Mouse (Mus musculus) E14TG2a.4 (cell line): ENCODE measurements around the gene Clcn6.

Experiments used
- H3K27me3 ChIP-seq: 2 replicates; pipeline ENCODE4 v1.6.1; 2014; ENCODE audit warnings: low read length, control low read depth; ENCODE audit not compliant: insufficient read depth
- H3K36me3 ChIP-seq: 2 replicates; pipeline ENCODE4 v1.6.1; 2014; ENCODE audit warnings: low read length, control low read depth; ENCODE audit not compliant: insufficient read depth
- H3K4me1 ChIP-seq: replicated peaks from 2 replicates; pipeline ENCODE4 v1.6.1; 2014; ENCODE audit warnings: low read depth, low read length, control low read depth
- H3K4me3 ChIP-seq: replicated peaks from 2 replicates; pipeline ENCODE4 v1.5.1; 2014; ENCODE audit warnings: mild to moderate bottlenecking, low read length
- H3K9me3 ChIP-seq: 2 replicates; pipeline ENCODE4 v1.6.1; 2014; ENCODE audit warnings: low read length, control low read depth
- CTCF ChIP-seq: conservative IDR thresholded peaks from 2 replicates; pipeline ENCODE4 v1.5.1; 2014; ENCODE audit warnings: low read length
- NANOG ChIP-seq: IDR thresholded peaks from 2 replicates; pipeline ENCODE4 v1.6.1; 2014; ENCODE audit warnings: borderline replicate concordance, low read length, mixed read lengths
- POU5F1 ChIP-seq: IDR thresholded peaks from 2 replicates; pipeline ENCODE4 v1.6.1; 2014; ENCODE audit warnings: low read length, borderline replicate concordance

The Clcn6 gene

DNA sequence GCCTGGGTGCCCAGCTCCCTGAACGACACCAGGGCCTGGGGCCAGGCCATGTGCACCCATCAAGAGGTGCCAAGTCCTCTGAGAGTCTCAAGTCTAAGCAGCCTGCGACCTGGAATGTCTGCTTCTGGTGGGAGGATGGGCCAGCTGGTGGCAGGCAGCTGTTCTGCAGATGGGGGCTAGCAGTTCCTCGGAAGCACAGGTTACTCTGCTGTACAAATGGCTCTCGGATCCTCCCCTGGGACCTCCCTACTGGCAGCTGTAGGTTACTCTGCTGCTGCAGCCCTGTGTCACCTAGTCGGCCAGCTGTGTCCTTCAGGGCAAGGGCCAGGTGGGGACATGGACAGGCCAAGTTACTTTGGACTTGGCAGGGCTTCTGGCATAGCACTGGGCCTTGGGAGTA is 32.9 kb upstream of the Clcn6 start:
- TF ChIP-seq POU5F1 (no peak), CTCF (no peak), NANOG (no peak)
- Histone ChIP-seq H3K4me3 (no peak overlapping the region), H3K36me3 (no peaks in the 10 kb centered on the region), H3K27me3 (peaks cover 37% of the 10 kb centered on the region), H3K4me1 (peaks cover 47% of the 10 kb centered on the region), H3K9me3 (no peaks in the 10 kb centered on the region)

DNA sequence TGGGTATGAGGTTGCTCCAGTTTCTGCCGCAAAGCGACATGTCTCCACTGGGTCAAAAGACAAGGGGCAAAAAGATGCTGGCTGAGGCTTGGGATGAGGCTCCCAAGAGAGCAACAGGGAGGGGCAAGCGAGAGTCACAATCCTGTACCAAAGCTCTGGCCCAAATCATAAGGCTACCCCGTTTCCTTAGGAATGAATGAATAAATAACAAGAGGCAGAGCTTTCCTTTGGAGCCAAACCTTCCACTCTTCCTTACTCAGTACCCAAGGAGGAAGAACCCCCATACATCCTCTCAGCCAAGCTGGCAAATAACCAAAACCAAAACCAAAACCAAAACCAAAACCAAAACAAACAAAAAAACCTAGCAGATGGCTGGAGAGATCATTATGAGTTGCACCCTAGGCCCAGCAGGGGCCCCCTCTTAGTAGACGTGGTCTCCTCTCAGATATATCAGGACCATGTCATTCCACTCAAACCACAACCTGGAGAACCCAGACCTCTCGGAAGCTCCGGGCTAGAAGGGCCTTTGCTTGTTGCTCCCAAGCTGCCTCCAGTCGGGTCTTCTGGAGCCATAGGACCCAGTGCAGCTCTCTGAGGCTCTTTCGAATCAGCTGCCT is 31.1 kb upstream of the Clcn6 start:
- no peaks in the 10 kb centered on the region for H3K36me3 ChIP-seq
- peaks cover 37% of the 10 kb centered on the region for H3K27me3 ChIP-seq
- no peaks in the 10 kb centered on the region for H3K9me3 ChIP-seq
- H3K4me1 ChIP-seq, result peaks cover 47% of the 10 kb centered on the region
- TF ChIP-seq CTCF (no peak), NANOG (no peak), POU5F1 (no peak)
- no peak overlapping the region for H3K4me3 ChIP-seq

DNA sequence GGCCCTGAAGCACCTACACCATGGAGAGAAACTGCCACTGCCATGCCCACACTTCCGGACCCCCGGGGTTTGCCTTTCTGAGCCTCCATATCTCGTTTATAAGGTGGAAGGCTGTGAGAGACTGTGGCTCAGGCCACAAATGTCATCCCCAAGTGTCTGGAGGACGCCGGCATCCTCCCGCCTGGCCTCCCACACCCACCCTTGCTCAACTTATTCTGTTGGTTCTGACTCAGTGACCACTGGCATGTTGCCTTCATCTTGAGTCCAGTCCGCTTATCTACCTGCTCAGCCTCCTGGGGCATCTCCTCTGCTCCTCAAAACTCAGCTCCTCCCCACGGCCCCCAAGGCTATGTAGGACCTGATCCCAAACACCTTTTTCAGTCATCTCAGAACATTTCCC is 28.7 kb upstream of the Clcn6 start:
- H3K4me3 ChIP-seq, result no peak overlapping the region
- peaks cover 47% of the 10 kb centered on the region for H3K4me1 ChIP-seq
- TF ChIP-seq NANOG (no peak), CTCF (no peak), POU5F1 (no peak)
- peaks cover 37% of the 10 kb centered on the region for H3K27me3 ChIP-seq
- no peaks in the 10 kb centered on the region for H3K36me3 ChIP-seq
- no peaks in the 10 kb centered on the region for H3K9me3 ChIP-seq

DNA sequence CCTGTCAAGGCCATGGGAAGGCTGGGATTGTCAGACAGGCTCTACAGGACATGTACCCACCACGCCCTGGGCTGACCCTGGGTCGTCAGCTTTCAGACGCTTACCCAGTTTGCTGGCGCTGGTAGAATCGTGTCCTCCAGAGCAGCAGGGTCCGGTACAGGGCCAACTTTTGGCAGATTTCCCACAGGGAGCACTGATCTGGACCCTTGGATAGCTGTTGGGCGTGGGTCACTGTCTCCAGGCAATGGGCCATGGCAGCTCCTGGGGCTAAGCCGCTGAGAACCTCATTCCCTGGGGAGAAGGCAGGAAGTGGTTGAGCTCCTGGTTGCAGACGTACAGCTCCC is 27.8 kb upstream of the Clcn6 start:
- TF ChIP-seq CTCF (no peak), POU5F1 (no peak), NANOG (no peak)
- peaks cover 33% of the 10 kb centered on the region for H3K27me3 ChIP-seq
- H3K4me1 ChIP-seq, result peaks cover 47% of the 10 kb centered on the region
- no peaks in the 10 kb centered on the region for H3K36me3 ChIP-seq
- H3K9me3 ChIP-seq, result no peaks in the 10 kb centered on the region
- H3K4me3 ChIP-seq, result 0 out of 2 replicates have a peak overlapping the region, but pooled peaks have one; percentile 13

DNA sequence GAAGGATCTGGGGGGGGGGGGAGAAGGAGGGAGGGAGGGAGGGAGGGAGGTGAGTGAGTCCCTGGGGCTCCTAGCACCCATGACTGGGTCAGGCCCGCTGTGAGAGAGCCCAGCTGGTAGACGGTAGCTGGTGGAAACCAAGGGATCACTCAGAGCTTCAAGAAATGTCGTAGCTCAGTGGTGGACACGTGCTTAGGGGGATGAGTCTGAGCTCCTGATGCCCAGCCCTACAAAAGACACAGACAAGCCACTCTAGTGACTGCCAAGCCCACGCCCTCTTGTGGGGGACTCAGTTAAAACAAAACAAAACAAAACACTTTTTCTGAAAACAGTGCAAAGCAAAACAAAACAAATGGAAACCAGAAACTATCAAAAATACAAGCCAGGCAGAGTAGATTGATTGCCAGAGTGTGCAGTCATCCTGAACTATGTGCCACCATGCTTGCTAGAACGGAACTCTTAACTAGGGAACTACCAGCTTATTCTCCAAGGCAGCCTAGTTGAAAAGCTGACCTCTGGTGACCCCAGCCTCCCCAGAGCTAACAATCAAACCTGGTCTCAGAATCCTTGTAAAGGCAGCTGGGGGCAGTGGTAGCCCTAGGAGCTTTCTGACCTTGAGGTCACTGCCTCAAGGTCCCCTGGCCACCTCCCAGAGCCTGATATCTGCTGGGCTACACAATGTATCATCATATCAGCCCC is 27.2 kb upstream of the Clcn6 start:
- 0 out of 2 replicates have a peak overlapping the region, but pooled peaks have one; percentile 13 for H3K4me3 ChIP-seq
- H3K36me3 ChIP-seq, result no peaks in the 10 kb centered on the region
- H3K4me1 ChIP-seq, result peaks cover 51% of the 10 kb centered on the region
- H3K9me3 ChIP-seq, result no peaks in the 10 kb centered on the region
- TF ChIP-seq CTCF, result no peak
- TF ChIP-seq NANOG, result no peak
- no peak for TF ChIP-seq POU5F1
- H3K27me3 ChIP-seq, result peaks cover 36% of the 10 kb centered on the region

DNA sequence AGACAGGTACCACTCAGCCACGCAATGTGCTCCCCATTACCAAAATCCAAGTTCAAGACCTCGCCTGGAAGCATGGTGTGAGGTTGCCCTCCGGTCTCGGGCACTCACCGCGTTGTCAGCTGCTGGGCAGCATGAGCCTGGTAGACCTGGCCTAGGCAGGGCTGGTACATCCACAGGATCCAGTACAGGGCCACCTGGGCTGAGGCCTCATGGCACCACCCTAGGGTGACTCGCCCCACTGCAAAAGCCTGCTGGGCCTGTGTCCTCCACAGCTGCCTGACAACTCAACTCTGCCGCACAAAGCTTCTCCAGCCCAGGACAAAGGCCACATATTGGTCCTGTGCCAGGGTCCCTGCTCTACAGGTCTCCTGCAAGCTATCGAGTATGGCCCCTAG is 22.5 kb upstream of the Clcn6 start:
- H3K4me3 ChIP-seq, result no peak overlapping the region; the same call in 1 of the 2 replicates
- H3K9me3 ChIP-seq, result no peaks in the 10 kb centered on the region
- peaks cover 37% of the 10 kb centered on the region for H3K4me1 ChIP-seq
- peaks cover 31% of the 10 kb centered on the region for H3K36me3 ChIP-seq
- TF ChIP-seq POU5F1 (no peak), NANOG (no peak), CTCF (no peak)
- H3K27me3 ChIP-seq, result peaks cover 8% of the 10 kb centered on the region; the same call in 1 of the 2 replicates

DNA sequence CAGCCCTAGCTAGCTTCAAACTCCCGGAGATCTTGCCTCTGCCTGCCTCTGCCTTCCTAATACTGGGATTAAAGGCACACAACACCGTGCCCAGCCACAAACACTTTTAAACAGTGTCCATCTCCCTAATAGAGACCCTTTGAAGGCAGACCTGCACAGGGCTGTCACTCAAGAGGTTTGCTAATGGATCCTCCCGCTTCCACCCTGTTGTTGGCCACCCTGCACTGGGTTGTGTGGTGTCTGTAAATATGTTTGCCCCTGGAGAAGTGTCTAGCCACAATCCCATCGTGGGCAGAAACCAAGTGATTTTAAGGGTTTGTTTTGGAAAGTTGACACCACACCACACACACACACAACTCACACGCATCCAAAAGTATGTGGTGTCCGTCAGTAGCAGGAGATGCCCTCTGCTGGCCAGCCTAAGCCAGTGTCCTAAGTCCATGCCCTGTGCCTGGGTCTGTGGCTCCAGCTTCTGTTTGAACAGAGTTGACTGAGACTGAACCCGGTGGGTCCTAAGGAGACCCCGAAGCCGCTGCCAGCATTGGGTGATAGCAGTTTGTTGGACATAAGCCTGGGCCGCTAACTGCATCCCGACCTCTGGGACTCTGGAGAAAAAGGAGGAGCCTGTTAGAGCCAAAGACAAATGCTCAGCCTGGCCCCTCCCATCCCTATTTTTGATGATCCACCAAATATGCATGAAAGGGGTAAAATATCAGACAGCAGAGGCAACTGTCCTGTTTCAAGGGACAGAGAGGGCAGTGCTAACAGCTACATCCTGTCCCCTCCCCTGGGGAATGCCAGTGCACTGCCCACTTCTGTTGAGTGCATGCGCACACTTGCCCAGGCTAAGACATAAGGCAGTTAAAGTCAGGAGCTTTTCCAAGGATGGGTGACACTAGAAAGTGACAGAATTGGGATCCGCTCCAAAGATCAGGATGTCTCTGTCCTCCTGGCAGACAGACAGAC is 21.8 kb upstream of the Clcn6 start:
- Histone ChIP-seq H3K9me3 (no peaks in the 10 kb centered on the region), H3K27me3 (peaks cover 8% of the 10 kb centered on the region; the same call in 1 of the 2 replicates), H3K4me1 (peaks cover 31% of the 10 kb centered on the region), H3K4me3 (no peak overlapping the region; the same call in 1 of the 2 replicates), H3K36me3 (peaks cover 38% of the 10 kb centered on the region)
- TF ChIP-seq NANOG (no peak), CTCF (peak; percentile 27; the same call in 1 of the 2 replicates)

DNA sequence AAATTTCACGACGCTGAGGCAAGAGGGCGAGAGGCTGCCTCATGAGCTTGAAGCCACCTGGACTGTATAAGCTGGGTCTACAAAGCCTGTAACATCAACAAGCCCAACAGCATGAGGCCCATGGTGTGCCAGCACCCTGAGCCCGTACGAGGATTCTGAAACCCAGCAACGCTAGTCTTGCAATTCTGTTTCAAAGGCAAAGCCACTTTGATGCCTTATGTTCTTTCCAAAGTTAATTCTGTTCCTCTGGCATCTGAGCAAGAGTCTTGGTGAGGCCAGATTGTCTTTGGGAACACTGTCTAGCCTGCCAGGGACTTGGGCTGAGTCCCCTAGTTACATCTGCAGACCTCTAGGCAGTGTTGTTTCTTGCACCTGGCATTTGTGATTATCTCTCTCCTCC is 20.4 kb upstream of the Clcn6 start:
- H3K36me3 ChIP-seq, result peaks cover 52% of the 10 kb centered on the region
- H3K9me3 ChIP-seq, result no peaks in the 10 kb centered on the region
- H3K27me3 ChIP-seq, result peaks cover 8% of the 10 kb centered on the region; the same call in 1 of the 2 replicates
- no peak overlapping the region for H3K4me3 ChIP-seq
- H3K4me1 ChIP-seq, result peaks cover 17% of the 10 kb centered on the region
- TF ChIP-seq POU5F1, result no peak
- no peak for TF ChIP-seq CTCF
- no peak for TF ChIP-seq NANOG
